Mouse (Mus musculus): ENCODE data around the gene Mapk1. TPM values are rescaled to one million over a fixed set of nuclear protein-coding genes. Genes with fewer than 3 reads are reported as not detected.
"Not testable (repeated sequence)": the region's sequence is repeated elsewhere in the genome, so short reads cannot be mapped to it uniquely, and the experiment has no call there.

The Mapk1 gene
- 100 to 1,000 TPM; 510 to 530 TPM for total RNA-seq (2021)

DNA sequence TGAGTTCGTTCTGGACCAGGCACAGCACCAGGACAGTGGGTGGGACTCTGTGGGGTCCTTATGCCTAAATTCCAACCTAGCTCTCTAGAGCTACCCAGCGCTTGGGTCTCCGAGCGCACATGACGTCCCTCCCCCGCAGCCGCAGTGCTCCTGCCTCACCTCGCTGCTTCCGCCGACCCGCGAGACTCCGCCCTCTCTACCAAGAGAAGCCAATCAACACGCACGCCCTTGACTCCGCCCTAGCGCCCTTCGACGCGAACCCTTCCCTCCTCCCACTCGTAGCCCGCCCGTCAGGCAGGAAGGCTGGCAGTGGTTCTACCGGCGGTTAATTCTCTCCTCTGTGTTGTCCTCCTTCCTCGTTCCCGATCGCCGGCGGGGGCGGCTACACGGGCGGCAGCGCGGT lies at the start of gene Mapk1:
Gene Mapk1, plus strand, starts transcription at position 252 of the 403 bp plus-strand sequence.
- DNase-seq (ENCODE audit: low spot score in 2 of 2), result peak; percentile 94 to 98
- intact Hi-C loops (cut with DNase I), result loop anchor here (1.0 to 5.0 kb wide), 2 partner anchors 53 to 89 kb away; no protein-coding TSS in a partner anchor

DNA sequence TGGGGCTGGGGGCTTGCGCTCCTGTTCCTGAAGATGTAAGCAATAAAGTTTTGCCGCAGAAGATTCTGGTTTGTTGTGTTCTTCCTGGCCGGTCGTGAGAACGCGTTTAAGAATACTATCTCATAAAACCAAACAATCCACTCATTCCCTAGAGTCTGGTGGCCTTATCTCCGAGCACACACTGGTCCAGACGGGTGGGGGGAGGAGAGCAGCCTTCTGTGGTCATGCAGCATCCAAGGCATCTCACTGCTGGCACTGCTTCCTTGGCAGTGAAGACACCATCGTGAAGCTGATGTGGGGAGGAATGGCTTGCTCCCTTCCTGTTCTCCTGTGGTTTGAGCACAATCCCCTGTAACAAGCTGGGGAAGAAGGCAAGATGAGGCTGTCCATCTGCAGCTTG lies 43.6 kb upstream of the Mapk1 start:
- DNase-seq (ENCODE audit: low spot score in 2 of 2), result no peak
- intact Hi-C loops (cut with DNase I), result no loop called here

- DNase-seq (ENCODE audit: low spot score in 2 of 2), result no peak
- intact Hi-C loops (cut with DNase I), result no loop called here
These were observed 42.1 kb upstream of the Mapk1 start for GRCm38 (mm10) chr16:16941078-16941477.

DNA sequence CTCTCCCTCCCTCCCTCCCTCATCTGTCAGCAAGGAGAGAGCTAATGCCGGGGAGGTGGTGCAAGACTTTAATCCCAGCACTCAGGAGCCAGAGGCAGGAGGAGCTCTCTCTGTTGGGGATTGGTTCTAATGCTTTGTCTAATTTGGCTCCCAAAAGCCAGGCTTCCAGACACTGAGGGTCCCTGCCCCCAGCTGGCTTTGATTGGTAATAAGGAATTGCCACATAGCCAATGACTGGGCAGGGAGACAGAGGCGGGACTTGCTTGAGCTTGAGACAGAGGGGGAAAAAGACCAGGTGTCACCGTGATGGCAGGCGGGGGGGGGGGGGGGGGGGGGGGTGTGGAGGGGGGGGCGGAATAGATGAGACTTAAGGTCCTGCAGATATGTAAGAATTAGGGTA lies 24.6 kb upstream of the Mapk1 start:
- intact Hi-C loops (cut with DNase I), result no loop called here

DNA sequence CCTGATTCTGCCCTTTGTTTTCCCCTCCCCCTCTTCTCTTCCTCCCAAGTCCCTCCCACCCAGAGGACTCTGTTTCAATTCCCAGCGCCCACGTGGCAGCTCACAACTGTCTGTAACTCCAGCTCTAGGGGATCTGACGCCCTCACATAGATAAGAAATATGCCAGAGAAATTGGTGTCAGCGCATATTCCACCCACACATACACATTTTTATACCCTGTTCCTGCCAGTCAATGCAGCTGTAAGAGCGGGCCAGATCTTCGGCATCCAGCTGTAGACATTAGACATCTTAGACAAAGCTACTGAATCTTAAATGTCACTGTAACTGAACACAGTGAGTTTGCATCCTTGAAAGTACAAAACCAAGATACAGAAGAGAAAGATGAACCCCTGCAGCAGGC lies 23.3 kb upstream of the Mapk1 start:
- peak in 1 of 2 experiments; percentile 53 for DNase-seq (ENCODE audit: low spot score in 2 of 2)
- intact Hi-C loops (cut with DNase I), result no loop called here

More for the DNA sequence above, 24.6 kb upstream of the Mapk1 start:
- no peak for DNase-seq (ENCODE audit: low spot score in 2 of 2)

- DNase-seq (ENCODE audit: low spot score in 2 of 2), result no peak
- intact Hi-C loops (cut with DNase I), result no loop called here
These were observed 18.0 kb upstream of the Mapk1 start for GRCm38 (mm10) chr16:16965149-16965548.

DNA sequence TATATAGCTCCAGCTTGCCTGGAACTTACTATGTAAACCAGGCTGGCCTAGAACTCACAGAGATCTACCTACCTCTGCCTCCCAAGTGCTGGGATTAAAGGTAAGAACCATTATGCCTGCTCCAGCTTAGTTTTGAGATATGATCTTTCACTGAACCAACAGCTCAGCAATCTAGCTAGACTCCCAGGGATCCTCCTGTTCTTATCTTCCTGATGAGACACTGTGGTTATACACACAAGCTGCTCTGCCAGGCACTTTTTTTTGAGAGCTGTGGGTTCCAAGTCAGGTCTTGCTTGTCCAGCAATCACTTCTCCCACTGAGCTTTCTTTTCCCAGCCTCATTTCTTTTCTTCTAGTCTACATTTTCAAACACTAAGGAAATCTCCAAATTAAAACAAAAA lies 16.9 kb upstream of the Mapk1 start:
- DNase-seq (ENCODE audit: low spot score in 2 of 2), result no peak
- intact Hi-C loops (cut with DNase I), result no loop called here

- intact Hi-C loops (cut with DNase I), result no loop called here
- DNase-seq (ENCODE audit: low spot score in 2 of 2), result no peak
These were observed 5.1 kb upstream of the Mapk1 start for GRCm38 (mm10) chr16:16978061-16978460.

GRCm38 (mm10) chr16:16978765-16979164 lies 4.4 kb upstream of the Mapk1 start:
- no peak for DNase-seq (ENCODE audit: low spot score in 2 of 2)
- intact Hi-C loops (cut with DNase I), result no loop called here

DNA sequence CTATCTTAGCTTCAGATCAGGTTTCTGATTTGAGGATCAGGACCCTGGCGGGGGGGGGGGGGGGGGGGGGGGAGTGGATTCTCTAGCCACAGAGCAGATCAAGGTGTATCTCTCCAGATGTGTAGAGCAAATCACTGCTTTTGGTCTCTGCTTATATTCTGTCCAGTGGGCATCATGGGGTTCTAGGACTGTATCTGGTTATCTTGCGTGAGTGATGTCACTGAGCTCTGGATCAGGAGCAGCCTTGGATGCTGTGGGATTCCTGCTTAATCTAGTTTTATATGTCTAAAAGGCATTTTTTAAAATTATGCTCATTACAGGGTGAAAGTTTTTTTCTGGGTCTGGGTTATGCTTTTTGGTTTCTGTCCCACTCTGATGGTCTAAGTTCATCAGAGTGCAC lies 546 bp upstream of the Mapk1 start:
- DNase-seq (ENCODE audit: low spot score in 2 of 2), result no peak
- intact Hi-C loops (cut with DNase I), result loop anchor here (1.0 to 5.0 kb wide), 2 partner anchors 52 to 90 kb away; no protein-coding TSS in a partner anchor

GRCm38 (mm10) chr16:16983534-16984422 lies 596 bp downstream of the Mapk1 start:
- peak in 1 of 2 experiments; percentile 36 for DNase-seq (ENCODE audit: low spot score in 2 of 2)
- intact Hi-C loops (cut with DNase I), result loop anchor here (1.0 to 5.0 kb wide), 2 partner anchors 53 to 89 kb away; no protein-coding TSS in a partner anchor

DNA sequence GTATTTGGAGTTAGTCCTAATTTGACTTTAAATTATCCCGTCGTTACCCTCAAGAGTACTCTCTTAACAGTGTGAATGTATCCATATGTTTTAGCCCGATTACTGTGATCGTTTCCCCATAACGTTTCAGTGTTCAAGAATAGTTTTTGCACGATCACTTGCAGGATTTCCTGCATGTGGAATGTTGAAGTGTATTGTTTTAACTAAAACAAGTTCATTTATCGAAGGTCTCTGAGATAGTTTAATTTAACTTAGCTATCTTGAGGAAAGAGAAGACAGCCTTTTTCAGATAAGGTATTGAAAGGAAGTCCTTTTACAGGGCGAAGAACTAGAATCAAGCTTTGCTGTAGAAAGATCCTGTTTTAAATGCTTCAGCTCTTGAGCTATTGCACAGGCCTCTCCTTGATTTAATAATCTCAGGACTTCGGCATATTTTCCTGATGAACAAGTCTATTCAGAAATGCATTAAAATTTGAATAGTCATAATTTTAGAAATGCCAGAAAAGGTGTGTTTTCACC lies 1.3 kb downstream of the Mapk1 start:
- DNase-seq (ENCODE audit: low spot score in 2 of 2), result no peak
- intact Hi-C loops (cut with DNase I), result loop anchor here (5.0 kb wide), 1 partner anchor 88 kb away; no protein-coding TSS in a partner anchor

DNA sequence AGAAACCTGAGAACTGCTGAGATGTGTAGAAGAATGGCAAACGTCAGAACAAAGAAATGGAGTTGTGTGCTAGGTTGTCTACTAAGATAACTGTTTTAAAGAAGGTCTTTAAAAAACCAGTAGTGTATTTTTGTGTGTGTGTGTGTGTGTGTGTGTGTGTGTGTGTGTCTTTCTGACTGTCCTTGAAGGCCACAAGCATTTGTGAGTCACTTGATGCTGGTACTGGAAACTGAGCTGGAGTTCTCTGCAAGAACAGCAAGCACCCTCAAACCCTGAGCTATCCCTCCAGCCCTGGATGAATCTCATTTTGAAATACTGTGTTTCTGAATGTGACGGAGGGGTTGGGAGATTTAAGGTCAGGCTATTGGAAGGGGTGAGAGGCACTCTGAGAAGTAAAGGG lies 4.1 kb downstream of the Mapk1 start:
- intact Hi-C loops (cut with DNase I), result no loop called here

GRCm38 (mm10) chr16:16988842-16989241 lies 5.7 kb downstream of the Mapk1 start:
- intact Hi-C loops (cut with DNase I), result no loop called here
- DNase-seq (ENCODE audit: low spot score in 2 of 2), result no peak

More for the DNA sequence above, 4.1 kb downstream of the Mapk1 start:
- DNase-seq (ENCODE audit: low spot score in 2 of 2), result no peak

DNA sequence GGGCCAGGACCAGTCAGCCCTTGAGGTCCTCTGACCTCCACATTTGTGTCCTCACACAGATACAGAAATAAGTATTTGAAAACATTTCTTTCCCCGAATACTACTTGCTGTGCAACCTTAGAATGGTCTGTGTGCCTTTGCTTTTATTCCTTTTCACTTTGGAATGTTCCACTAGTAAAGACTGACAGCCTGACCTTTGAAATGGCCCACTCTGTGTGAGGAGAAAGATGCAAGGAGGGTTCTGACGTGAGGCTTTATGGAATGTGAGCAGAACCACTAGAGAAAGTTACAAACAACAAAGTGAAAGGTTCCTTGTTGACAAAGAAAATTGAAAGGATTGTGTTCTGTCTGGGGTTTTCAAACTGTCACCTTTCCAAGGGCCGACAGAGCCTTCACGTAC lies 6.8 kb downstream of the Mapk1 start:
- intact Hi-C loops (cut with DNase I), result no loop called here
- DNase-seq (ENCODE audit: low spot score in 2 of 2), result no peak

GRCm38 (mm10) chr16:16994426-16995052 lies 11.4 kb downstream of the Mapk1 start:
- DNase-seq (ENCODE audit: low spot score in 2 of 2), result no peak
- intact Hi-C loops (cut with DNase I), result no loop called here

GRCm38 (mm10) chr16:16996121-16996729 lies 13.0 kb downstream of the Mapk1 start:
- intact Hi-C loops (cut with DNase I); DNase-seq (ENCODE audit: low spot score in 2 of 2): not testable (repeated sequence)

DNA sequence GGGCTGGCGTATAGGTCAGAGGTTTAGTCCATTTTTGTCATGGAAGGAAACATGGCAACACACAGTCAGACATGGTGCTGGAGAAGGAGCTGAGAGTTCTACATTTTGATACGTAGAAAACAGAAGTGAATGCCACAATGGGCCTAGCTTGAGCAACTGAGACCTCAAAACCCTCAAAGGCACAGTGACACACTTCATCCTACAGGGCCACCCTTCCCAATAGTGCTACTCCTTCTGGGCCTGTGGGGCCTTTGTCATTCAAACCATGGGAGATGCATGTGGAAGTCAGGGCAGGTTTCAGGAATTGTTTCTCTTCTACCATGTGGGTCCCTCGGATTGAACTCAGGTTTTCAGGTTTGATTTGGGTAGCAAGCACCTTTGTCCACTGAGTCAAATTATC lies 17.9 kb downstream of the Mapk1 start:
- DNase-seq (ENCODE audit: low spot score in 2 of 2), result no peak
- intact Hi-C loops (cut with DNase I), result no loop called here

DNA sequence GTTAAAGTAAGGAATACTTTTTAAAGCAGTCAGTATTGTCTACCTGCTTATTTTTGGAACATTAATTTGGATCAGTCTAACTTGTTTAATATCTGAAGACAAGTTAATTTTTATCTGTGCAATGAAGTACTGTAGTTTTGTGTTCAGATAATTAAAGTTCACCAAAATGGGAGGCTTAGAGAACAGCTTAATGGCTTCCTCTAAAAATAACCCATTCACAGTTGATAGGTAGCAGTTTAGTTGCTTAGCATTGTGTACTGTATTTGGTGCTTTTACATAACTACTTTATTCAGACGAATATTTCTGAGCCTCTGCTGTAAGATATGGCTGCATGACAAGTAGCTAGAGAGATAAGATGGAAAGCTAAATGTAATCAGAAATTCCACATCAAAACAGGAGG lies 23.9 kb downstream of the Mapk1 start:
- intact Hi-C loops (cut with DNase I), result no loop called here
- DNase-seq (ENCODE audit: low spot score in 2 of 2), result no peak

GRCm38 (mm10) chr16:17010036-17010435 lies 26.9 kb downstream of the Mapk1 start:
- DNase-seq (ENCODE audit: low spot score in 2 of 2), result no peak
- intact Hi-C loops (cut with DNase I), result loop anchor here (5.0 kb wide), 1 partner anchor 78 kb away; no protein-coding TSS in a partner anchor
